Mouse (Mus musculus): ENCODE measurements at regions not wholly inside any gene's neighbourhood (a gene's known extent, or its start where the extent isn't known, plus 50 kb on each side); places are given as distances from the start of the nearest gene placed in this dataset.

DNA sequence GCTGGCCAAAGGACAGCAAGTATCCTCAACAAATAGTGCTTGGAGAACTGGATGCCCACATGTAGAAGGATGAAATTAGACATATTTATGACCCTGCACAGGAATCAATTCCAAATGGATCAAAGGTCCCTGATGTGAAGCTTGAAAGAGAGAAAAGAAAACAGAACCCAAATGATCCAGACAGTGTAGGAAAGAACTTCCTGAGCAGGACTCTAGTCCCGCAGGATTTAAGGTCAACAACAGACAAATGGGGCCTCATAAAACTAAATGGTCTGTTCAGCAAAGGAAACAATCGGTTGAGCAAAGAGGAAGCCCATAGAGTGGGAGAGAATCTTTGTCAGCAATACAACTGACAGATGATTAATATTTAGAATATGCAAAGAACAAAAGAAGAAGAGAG, 497.1 kb downstream of the Grin2a start:
- DNase-seq (ENCODE audit: low spot score in 2 of 2) = no peak

DNA sequence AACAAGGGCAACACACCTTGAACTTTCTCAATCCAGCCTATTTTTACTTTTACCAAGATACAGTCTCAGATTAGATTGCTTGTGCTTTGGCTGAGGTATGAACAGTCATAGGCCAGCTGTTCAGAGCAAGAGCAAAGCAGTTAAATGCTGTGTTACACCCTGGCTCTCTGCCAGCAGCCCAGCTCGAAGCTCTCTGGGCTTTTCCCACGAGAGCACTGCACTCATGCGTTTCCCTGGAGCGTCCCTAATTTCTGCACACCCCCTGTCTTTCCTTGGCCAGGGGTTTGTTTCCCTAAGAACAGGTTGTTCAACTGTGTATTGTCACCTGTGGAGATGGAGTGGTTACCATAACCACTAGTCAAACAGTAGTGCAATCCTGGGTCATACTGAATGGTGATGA, 493.6 kb downstream of the Grin2a start:
- DNase-seq (ENCODE audit: low spot score in 2 of 2) = peak; percentile 29 to 34

DNA sequence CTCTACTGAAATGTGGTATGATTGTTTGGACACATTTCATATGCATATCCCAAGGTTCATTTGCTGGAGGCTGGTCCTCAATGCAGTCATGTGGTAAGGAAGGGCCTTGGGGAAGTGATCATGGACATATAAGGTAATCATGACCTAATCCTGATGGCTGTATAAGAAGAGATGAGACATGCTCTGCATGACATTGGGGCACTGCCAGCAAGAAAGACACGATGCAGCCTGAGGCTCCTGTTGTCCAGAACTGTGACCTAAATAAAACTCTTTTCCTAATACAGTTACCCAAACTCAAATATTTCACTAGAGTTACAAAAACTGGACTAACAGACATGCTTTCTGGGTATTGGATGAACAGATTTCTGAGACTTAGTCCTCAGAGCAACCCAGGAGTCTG, 485.7 kb downstream of the Grin2a start:
- no peak for DNase-seq (ENCODE audit: low spot score in 2 of 2)

DNA sequence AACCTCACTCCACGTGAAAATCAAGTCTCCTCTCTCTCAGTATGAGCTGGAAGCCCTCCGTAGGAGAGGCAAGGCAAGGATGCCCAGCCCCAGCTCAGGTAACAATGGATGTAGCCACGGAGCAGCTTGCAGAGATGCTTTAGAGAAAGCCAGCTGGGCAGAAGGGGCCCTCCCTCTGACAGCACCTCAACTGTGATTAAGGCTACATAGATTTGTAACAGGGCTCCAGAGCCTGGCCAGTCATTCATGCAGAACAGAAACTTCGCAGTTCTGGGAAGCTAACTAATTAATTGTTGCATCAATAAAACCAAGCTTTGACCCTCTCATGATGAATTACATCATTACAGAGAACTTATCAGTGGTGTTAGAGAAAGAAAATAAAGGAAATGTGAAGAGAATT, 480.8 kb downstream of the Grin2a start:
- DNase-seq (ENCODE audit: low spot score in 2 of 2) = no peak

All from adrenal gland, adult 18-20 months (tissue).